Mouse (Mus musculus): Measurements from ENCODE around the gene Vps37b. TPM values are rescaled to one million over a fixed set of nuclear protein-coding genes. Genes with fewer than 3 reads are reported as not detected.

Vps37b gene
- polyA plus RNA-seq (2017; shearing (Covaris generic)): 10 to 100 TPM; 73.3 to 90.6 TPM

DNA sequence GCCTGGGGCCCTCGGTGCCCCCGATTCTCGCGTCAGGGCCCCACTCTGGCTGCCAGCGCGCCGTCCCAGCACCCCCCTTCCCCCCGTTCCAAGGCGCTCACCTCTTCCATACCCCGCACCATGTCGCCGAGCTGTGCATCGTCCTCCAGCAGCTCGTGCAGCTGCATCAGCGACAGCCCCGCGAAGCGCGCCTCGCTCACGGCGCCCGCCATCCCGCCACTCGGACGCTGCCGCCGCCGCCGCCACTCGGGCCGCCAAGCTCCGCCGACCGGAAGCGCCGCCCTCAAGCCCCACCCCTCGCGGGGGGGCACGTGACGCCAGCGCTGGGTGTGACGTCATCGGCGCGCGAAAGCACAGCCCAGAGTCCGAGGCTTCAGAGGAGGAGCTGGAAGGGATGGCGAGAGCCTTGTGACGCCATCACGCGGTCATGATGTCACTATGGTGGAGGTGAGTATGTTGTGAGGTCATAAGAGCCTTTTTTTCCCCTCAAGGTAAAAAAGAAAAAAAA, at the start of gene Vps37b:
TSS of gene Vps37b (minus strand) at position 270 of the 508 bp plus-strand sequence.

DNA sequence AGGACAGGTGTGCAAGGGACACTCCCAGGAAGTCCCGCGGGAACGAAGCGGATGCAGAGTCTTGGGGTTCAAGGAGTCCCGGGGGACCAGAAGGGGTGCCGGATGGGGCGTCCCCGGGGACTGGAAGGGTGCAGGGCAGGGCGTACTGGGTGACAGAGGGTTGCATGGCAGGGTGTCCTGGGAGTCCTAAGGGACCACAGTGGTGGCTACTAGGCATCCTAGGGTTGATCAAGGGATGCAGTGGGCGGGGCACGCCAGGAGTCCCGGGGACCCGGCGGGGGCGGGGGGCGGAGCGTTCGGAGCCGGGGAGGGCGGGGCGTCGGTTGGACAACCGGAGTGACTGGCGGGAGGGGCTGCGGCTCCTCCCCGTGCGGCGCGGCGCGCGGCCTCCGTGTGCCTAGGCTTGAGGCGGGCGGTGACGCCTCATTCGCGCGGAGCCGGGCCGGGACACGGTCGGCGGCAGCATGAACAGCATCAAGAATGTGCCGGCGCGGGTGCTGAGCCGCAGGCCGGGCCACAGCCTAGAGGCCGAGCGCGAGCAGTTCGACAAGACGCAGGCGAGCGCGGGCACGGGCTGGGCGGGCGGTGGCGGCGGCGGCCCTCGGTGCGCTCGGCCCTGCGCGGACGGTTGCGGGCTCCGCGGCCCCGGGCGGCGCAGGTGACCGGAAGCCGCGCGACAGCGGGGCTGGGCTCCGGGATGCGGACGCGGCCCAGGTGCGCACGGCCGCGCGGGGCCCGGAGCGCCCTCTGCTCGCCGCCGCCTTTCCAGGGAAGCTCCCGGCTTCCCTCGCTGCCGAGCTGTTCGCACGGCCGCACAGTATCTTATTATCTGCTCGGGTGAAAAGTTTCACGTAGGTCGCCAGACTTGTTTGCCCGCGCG, 58.5 kb downstream of the Vps37b start, which contains the start of gene Hip1r:
TSS of gene Hip1r (plus strand) at position 330 of the 880 bp plus-strand sequence.

Other genes starting within 250 kb of the Vps37b start
- under 1 TPM; 0.13 to 0.41 TPM for gene Hcar2, start 166.8 kb downstream of the Vps37b start, polyA plus RNA-seq (2017; shearing (Covaris generic))
- gene Hcar1, start 152.2 kb downstream of the Vps37b start, polyA plus RNA-seq (2017; shearing (Covaris generic)): not detected
- gene Denr, start 125.1 kb downstream of the Vps37b start, polyA plus RNA-seq (2017; shearing (Covaris generic)): 100 to 1,000 TPM; 108 to 111 TPM
- 1 to 10 TPM; 2.4 to 6.0 TPM for gene Gm43518, start 104.9 kb downstream of the Vps37b start, polyA plus RNA-seq (2017; shearing (Covaris generic))
- 1 to 10 TPM; 2.2 to 3.4 TPM for gene Ccdc62, start 101.6 kb downstream of the Vps37b start, polyA plus RNA-seq (2017; shearing (Covaris generic))
- 10 to 100 TPM; 21.3 to 63.5 TPM for gene Hip1r, start 58.6 kb downstream of the Vps37b start, polyA plus RNA-seq (2017; shearing (Covaris generic))
- 10 to 100 TPM; 43.2 to 57.2 TPM for gene Abcb9, start 63.5 kb upstream of the Vps37b start, polyA plus RNA-seq (2017; shearing (Covaris generic))
- gene Ogfod2, start 80.0 kb upstream of the Vps37b start, polyA plus RNA-seq (2017; shearing (Covaris generic)): 10 to 100 TPM; 28.7 to 32.3 TPM
- gene Arl6ip4, start 83.8 kb upstream of the Vps37b start, polyA plus RNA-seq (2017; shearing (Covaris generic)): 100 to 1,000 TPM in 1 of 2 experiments, 10 to 100 TPM in 1; 86.3 to 121 TPM
- 10 to 100 TPM; 18.4 to 27.2 TPM for gene Pitpnm2, start 217.5 kb upstream of the Vps37b start, polyA plus RNA-seq (2017; shearing (Covaris generic))

All from activated CD4-positive, CD25-positive, alpha-beta regulatory T cell (primary cell).